Mouse (Mus musculus) cerebral cortex, adult 2 months (tissue): ENCODE data around the gene Uqcc1.

Experiments
- WGBS: fragments of 180-500 bp; shearing (Covaris S2); methylation state at CpG from one replicate; pipeline ENCODE4 v1.1.7; 2018; 5-methylcytosine and 5-hydroxymethylcytosine counted together

The Uqcc1 gene

GRCm38 (mm10) chr2:155814829-155815228 lies 115.3 kb downstream of the Uqcc1 start:
- WGBS, result 28% methylated on average over 5 of the region's 5 CpGs

DNA sequence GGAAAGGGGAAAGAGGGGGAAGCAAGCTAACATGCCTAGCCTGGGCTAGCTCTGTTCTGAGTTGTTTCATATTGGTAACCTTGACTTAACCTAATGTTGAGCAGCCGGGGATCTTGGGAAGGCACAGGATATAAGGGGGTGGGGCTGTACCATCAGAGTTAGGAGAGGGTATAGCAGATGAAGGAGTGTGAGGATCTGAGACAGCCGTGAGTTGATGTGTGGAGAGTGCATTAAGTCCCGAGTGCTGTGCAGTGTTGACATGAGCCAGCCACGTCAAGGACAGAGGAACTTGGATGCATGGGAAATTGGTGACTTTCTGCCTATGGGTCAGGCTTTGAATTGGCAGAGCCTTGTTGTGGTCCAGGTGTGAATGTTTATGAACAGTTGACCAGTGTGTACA lies 117.5 kb downstream of the Uqcc1 start:
- 77% methylated on average over 4 of the region's 4 CpGs for WGBS

DNA sequence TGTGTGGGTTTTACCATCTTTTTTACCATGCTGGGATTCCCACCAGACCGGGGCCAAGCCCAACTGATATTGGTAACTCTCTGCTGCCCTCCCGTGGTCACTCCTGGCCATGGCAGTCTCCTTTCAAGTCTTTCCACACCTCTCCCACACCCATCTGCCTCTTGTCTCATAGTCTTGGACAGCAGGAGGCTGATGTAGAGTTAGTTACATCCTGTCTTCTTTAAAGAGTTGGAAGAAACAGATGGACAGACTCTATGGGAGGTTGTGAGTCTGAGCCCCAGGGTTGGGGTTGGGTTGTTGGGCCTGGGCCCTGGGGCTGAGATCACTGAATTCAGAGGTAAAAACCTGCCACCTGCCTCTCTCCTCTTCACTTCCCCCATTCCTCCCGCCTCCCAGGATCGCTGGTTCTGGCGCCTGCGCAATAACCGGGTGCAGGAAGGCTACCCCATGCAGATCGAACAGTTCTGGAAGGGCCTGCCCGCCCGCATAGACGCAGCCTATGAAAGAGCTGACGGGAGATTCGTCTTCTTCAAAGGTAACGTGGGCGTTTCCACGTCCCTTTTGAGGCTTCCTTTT lies 118.2 kb downstream of the Uqcc1 start:
- WGBS, result 25% methylated on average over 16 of the region's 16 CpGs

GRCm38 (mm10) chr2:155809620-155810019 lies 120.5 kb downstream of the Uqcc1 start:
- WGBS, result 78% methylated on average over 4 of the region's 4 CpGs

DNA sequence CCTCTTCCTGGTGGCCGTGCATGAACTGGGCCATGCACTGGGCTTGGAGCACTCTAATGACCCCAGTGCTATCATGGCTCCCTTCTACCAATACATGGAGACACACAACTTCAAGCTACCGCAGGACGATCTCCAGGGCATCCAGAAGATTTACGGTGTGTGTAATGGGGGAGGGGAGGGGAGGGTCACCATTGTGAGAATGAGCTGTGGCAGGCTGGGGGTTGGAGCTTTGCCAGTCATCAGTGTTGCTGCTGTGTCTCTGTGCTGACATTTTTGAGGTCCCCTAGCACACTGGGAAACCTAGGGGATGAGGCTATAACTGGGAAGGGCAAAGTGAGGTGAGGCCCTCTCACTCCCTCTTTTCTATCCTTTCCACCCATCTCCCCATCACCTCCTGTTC lies 122.7 kb downstream of the Uqcc1 start:
- WGBS, result 77% methylated on average over 4 of the region's 4 CpGs

DNA sequence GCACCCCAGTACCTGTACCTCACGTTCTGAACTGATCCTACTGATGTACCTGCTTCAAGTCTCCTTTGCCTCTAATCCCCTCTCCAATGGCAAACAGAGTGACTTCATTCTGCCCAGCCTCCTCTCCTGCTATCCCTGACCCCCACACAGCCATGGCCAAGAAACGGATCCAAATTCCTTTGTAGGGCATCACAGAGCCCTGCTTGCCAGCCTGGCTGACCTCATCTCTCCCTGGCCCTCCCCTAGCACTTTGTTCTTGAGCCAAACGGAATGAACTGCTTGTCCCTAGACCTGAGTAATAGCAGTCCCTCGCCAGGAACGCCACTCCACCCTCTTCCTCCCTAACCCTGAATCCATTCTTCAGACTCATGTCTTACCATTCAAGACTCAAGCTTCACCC lies 123.6 kb downstream of the Uqcc1 start:
- WGBS, result 62% methylated on average over 5 of the region's 5 CpGs

DNA sequence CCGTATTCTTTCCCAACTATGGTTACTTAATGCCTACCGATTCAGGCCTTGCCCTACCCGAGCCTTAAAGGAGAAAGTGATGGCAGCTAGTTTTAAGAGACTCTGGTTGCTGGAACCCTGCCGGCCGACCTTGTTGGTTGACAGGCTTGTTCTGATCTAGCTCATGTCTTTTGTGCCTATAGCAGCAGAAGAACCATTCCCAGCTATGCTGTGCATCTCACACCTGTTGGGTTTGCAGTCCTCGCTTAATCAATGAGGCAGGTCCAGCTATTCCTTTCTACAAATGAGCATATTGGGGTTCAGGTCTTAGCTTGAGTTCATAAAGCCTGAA lies 124.2 kb downstream of the Uqcc1 start:
- 86% methylated on average over 6 of the region's 6 CpGs for WGBS

DNA sequence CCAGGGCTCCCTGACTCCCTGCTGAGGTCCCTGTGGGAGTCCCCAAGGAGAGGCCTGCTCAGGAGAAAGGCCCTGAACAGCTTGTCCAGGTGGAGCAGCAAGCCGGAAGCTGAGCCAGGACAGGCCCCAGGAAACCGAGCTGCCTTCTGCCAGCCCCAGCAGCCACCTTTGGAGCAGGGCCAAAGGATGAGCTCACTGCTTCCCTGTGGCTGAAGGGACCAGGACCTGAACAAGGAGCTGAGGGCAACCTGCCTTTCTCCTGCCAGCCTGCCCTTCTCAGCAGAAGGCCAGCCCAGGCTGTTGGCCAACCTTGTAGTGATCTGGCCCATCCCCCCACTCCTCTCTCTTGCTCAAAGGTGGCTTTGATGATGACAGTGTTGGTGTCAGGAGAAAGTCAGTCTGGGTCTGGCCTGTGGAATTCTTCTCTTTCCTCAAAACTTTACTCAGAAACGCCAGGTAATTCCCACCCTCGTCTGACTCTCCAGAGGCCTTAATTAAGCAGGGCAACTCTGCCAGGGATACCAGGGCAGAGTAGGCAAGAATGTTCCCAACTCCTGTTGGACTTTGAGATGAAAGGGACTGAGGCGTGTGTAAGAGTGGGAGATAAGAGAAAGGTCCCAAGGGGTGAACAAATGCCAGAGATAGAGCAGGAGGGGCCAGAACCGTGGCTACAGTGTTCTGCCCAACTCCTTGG lies 124.7 kb downstream of the Uqcc1 start:
- 54% methylated on average over 6 of the region's 6 CpGs for WGBS

GRCm38 (mm10) chr2:155804053-155804452 lies 126.1 kb downstream of the Uqcc1 start:
- WGBS, result 59% methylated on average over 5 of the region's 5 CpGs

DNA sequence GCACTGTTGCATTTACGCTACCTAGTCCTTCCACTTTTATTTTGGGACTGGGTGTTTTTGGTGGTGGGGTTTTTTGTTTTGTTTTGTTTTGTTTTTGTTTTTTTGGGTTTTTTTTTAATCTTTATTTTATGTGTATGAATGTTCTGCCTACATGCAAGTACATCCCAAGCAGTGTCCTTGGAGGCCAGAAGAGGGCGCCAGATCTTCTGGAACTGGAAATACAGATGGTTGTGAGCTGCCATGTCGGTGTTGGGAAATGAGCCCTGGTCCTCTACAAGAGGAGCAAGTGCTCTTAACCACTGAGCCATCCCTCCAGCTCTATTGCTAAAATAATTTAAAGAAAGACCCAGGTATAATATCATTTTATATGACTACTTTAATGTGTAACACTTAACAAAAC lies 127.3 kb downstream of the Uqcc1 start:
- 60% methylated on average over 3 of the region's 3 CpGs for WGBS

DNA sequence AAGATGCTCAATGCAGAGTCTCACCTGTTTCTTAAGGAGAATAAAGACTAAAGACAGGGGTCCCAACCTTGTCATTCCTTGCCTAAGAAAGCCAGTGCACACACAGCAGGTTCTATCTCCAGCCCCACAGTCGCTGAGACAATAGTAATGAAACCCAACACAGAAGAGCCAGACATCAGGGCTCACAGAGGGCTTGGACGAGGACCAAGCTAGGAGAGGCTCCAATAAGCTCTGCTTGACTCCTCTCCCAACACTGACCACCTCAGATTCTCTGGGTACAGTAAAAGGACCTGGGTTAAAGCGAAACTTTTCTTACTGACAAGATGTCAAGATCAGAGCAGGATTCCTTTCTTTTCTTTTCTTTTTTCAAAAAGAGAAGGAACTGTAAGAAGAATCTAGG lies 131.5 kb downstream of the Uqcc1 start:
- WGBS, result 67% methylated on average over 3 of the region's 3 CpGs
